Mouse (Mus musculus) MEL (cell line): ENCODE data around the gene Gm43720. TPM values are rescaled to one million over a fixed set of nuclear protein-coding genes. Genes with fewer than 3 reads are reported as not detected.

Source experiments
- DNase-seq: peaks from one replicate; pipeline ENCODE4 v3.0.0; 2011; ENCODE audit warnings: low read depth, low spot score
- H3K27ac ChIP-seq: 2 replicates; pipeline ENCODE4 v1.5.1; 2012; ENCODE audit warnings: low read depth, mild to moderate bottlenecking, control low read depth, low read length, moderate library complexity; ENCODE audit not compliant: control insufficient read depth
- H3K27me3 ChIP-seq, 2 experiments: fragments of 150-350 bp in 1 of 2; sonication (generic) in 1 of 2; 2 replicates each; pipeline ENCODE4 v1.6.1; 2012; ENCODE audit warnings: low read length in 2 of 2, mild to moderate bottlenecking in 2 of 2, improper control_type of control experiment in 1 of 2, moderate library complexity in 1 of 2; ENCODE audit not compliant: insufficient read depth in 2 of 2, control insufficient read depth in 1 of 2
- H3K36me3 ChIP-seq, 2 experiments: 2 replicates each; pipeline ENCODE4 v1.6.1; 2012 to 2014; ENCODE audit warnings: low read length in 2 of 2, improper control_type of control experiment in 1 of 2, inconsistent platforms in 1 of 2, mild to moderate bottlenecking in 1 of 2; ENCODE audit not compliant: insufficient read depth in 2 of 2, control insufficient read depth in 1 of 2
- H3K4me1 ChIP-seq, 2 experiments: fragments of 150-350 bp in 1 of 2; sonication (generic) in 1 of 2; 2 replicates each; pipeline ENCODE4 v1.6.1; 2012; ENCODE audit warnings: low read length in 2 of 2, improper control_type of control experiment in 1 of 2, mild to moderate bottlenecking in 1 of 2; ENCODE audit not compliant: insufficient read depth in 2 of 2, control insufficient read depth in 1 of 2
- H3K4me3 ChIP-seq, 2 experiments: fragments of 150-350 bp in 1 of 2; sonication (generic) in 1 of 2; 2 replicates each; pipeline ENCODE4 v1.5.1; 2012; ENCODE audit warnings: low read depth in 2 of 2, low read length in 2 of 2, mild to moderate bottlenecking in 2 of 2, moderate library complexity in 2 of 2, control low read depth in 1 of 2, improper control_type of control experiment in 1 of 2; ENCODE audit not compliant: control insufficient read depth in 1 of 2, insufficient read depth in 1 of 2
- H3K79me2 ChIP-seq: 2 replicates; pipeline ENCODE4 v1.6.1; 2012; ENCODE audit warnings: mild to moderate bottlenecking, low read length, moderate library complexity; ENCODE audit not compliant: control insufficient read depth, poor library complexity, insufficient read depth
- H3K9ac ChIP-seq: 2 replicates; pipeline ENCODE4 v1.6.1; 2012; ENCODE audit warnings: low read depth, mild to moderate bottlenecking, control low read depth, low read length, moderate library complexity; ENCODE audit not compliant: control insufficient read depth, poor library complexity, severe bottlenecking
- H3K9me3 ChIP-seq: fragments of 150-350 bp; sonication (generic); replicated peaks from 2 replicates; pipeline ENCODE4 v1.6.1; 2012; ENCODE audit warnings: mild to moderate bottlenecking, low read length, improper control_type of control experiment, moderate library complexity; ENCODE audit not compliant: insufficient read depth
- BHLHE40 ChIP-seq: IDR thresholded peaks from 2 replicates; pipeline ENCODE4 v1.6.1; 2012; ENCODE audit warnings: low read depth, mild to moderate bottlenecking, inconsistent platforms, low read length, improper control_type of control experiment, borderline replicate concordance
- CHD1 ChIP-seq: IDR thresholded peaks from 2 replicates; pipeline ENCODE4 v1.6.1; 2012; ENCODE audit warnings: low read depth, mild to moderate bottlenecking, inconsistent platforms, low read length, improper control_type of control experiment
- E2F4 ChIP-seq: IDR thresholded peaks from 2 replicates; pipeline ENCODE4 v1.6.1; 2011; ENCODE audit warnings: low read depth, low read length, improper control_type of control experiment, borderline replicate concordance
- ELF1 ChIP-seq: IDR thresholded peaks from 2 replicates; pipeline ENCODE4 v1.6.1; 2014; ENCODE audit warnings: low read depth, mild to moderate bottlenecking, inconsistent platforms, low read length, improper control_type of control experiment, moderate library complexity
- EP300 ChIP-seq, 2 experiments: IDR thresholded peaks; 2 replicates each; pipeline ENCODE4 v1.6.1; 2011; ENCODE audit warnings: improper control_type of control experiment in 2 of 2, low read length in 2 of 2, low read depth in 1 of 2, mild to moderate bottlenecking in 1 of 2
- ETS1 ChIP-seq: IDR thresholded peaks from 2 replicates; pipeline ENCODE4 v1.6.1; 2012; ENCODE audit warnings: low read depth, mild to moderate bottlenecking, inconsistent platforms, low read length, improper control_type of control experiment, moderate library complexity
- GABPA ChIP-seq: IDR thresholded peaks from 2 replicates; pipeline ENCODE4 v1.6.1; 2012; ENCODE audit warnings: low read depth, mild to moderate bottlenecking, inconsistent platforms, low read length, improper control_type of control experiment, moderate library complexity
- HCFC1 ChIP-seq: IDR thresholded peaks from 2 replicates; pipeline ENCODE4 v1.6.1; 2012; ENCODE audit warnings: low read depth, mild to moderate bottlenecking, inconsistent platforms, low read length, improper control_type of control experiment, moderate library complexity
- KAT2A ChIP-seq: conservative IDR thresholded peaks from 2 replicates; pipeline ENCODE4 v1.6.1; 2012; ENCODE audit warnings: low read depth, low read length, improper control_type of control experiment, inconsistent platforms
- MAZ ChIP-seq: IDR thresholded peaks from 2 replicates; pipeline ENCODE4 v1.6.1; 2012; ENCODE audit warnings: low read depth, mild to moderate bottlenecking, inconsistent platforms, low read length, improper control_type of control experiment
- MXI1 ChIP-seq: IDR thresholded peaks from 2 replicates; pipeline ENCODE4 v1.6.1; 2011; ENCODE audit warnings: mild to moderate bottlenecking, low read depth, low read length, improper control_type of control experiment
- NELFE ChIP-seq: IDR thresholded peaks from 2 replicates; pipeline ENCODE4 v1.6.1; 2011; ENCODE audit warnings: low read depth, low read length, improper control_type of control experiment
- NRF1 ChIP-seq: IDR thresholded peaks from 2 replicates; pipeline ENCODE4 v1.6.1; 2014; ENCODE audit warnings: low read depth, mild to moderate bottlenecking, inconsistent platforms, low read length, improper control_type of control experiment, moderate library complexity; ENCODE audit not compliant: poor library complexity, insufficient read depth, severe bottlenecking
- POLR2A ChIP-seq, 2 experiments: IDR thresholded peaks; 2 replicates each; pipeline ENCODE4 v1.6.1; 2011 to 2012; ENCODE audit warnings: low read length in 2 of 2, mild to moderate bottlenecking in 2 of 2, control low read depth in 1 of 2, improper control_type of control experiment in 1 of 2, low read depth in 1 of 2, moderate library complexity in 1 of 2; ENCODE audit not compliant: control insufficient read depth in 1 of 2, insufficient read depth in 1 of 2, poor library complexity in 1 of 2
- POLR2AphosphoS2 ChIP-seq: IDR thresholded peaks from 2 replicates; pipeline ENCODE4 v1.6.1; 2011; ENCODE audit warnings: low read length, improper control_type of control experiment
- RCOR1 ChIP-seq: IDR thresholded peaks from 2 replicates; pipeline ENCODE4 v1.6.1; 2012; ENCODE audit warnings: low read depth, mild to moderate bottlenecking, inconsistent platforms, low read length, improper control_type of control experiment
- SIN3A ChIP-seq: IDR thresholded peaks from 2 replicates; pipeline ENCODE4 v1.6.1; 2012; ENCODE audit warnings: low read length, improper control_type of control experiment, inconsistent platforms
- SMC3 ChIP-seq: IDR thresholded peaks from 2 replicates; pipeline ENCODE4 v1.6.1; 2011; ENCODE audit warnings: low read depth, low read length, improper control_type of control experiment
- TAL1 ChIP-seq: IDR thresholded peaks from 2 replicates; pipeline ENCODE4 v1.6.1; 2012; ENCODE audit warnings: mild to moderate bottlenecking, inconsistent platforms, low read length, moderate library complexity, mixed read lengths
- TBP ChIP-seq: IDR thresholded peaks from 2 replicates; pipeline ENCODE4 v1.8.0; 2011; ENCODE audit warnings: low read depth, low read length, improper control_type of control experiment
- TCF12 ChIP-seq: IDR thresholded peaks from 2 replicates; pipeline ENCODE4 v1.6.1; 2014; ENCODE audit warnings: low read depth, mild to moderate bottlenecking, inconsistent platforms, low read length, improper control_type of control experiment, moderate library complexity
- UBTF ChIP-seq: IDR thresholded peaks from 2 replicates; pipeline ENCODE4 v1.6.1; 2012; ENCODE audit warnings: low read depth, mild to moderate bottlenecking, inconsistent platforms, low read length, improper control_type of control experiment, moderate library complexity, borderline replicate concordance; ENCODE audit not compliant: insufficient read depth
- USF1 ChIP-seq: IDR thresholded peaks from 2 replicates; pipeline ENCODE4 v1.6.1; 2014; ENCODE audit warnings: low read depth, mild to moderate bottlenecking, inconsistent platforms, low read length, improper control_type of control experiment, moderate library complexity
- USF2 ChIP-seq, 2 experiments: IDR thresholded peaks; 2 replicates each; pipeline ENCODE4 v1.6.1; 2011 to 2012; ENCODE audit warnings: improper control_type of control experiment in 2 of 2, low read length in 2 of 2, borderline replicate concordance in 1 of 2, inconsistent platforms in 1 of 2, low read depth in 1 of 2, mild to moderate bottlenecking in 1 of 2; ENCODE audit not compliant: insufficient read depth in 1 of 2
- ZC3H11A ChIP-seq: IDR thresholded peaks from 2 replicates; pipeline ENCODE4 v1.6.1; 2012; ENCODE audit warnings: low read depth, mild to moderate bottlenecking, inconsistent platforms, low read length, improper control_type of control experiment
- ZMIZ1 ChIP-seq: IDR thresholded peaks from 2 replicates; pipeline ENCODE4 v1.6.1; 2012; ENCODE audit warnings: low read depth, mild to moderate bottlenecking, inconsistent platforms, low read length, improper control_type of control experiment, moderate library complexity
- ZNF384 ChIP-seq: IDR thresholded peaks from 2 replicates; pipeline ENCODE4 v1.6.1; 2012; ENCODE audit warnings: low read depth, mild to moderate bottlenecking, inconsistent platforms, low read length, improper control_type of control experiment
- polyA plus RNA-seq, 2 experiments: library from polyadenylated mRNA; stranded (reverse) in 1 of 2; unstranded in 1 of 2; fragments of >175 nt in 1 of 2; fragments of >200 nt in 1 of 2; gene quantifications; 2 replicates each; pipeline versions ENCODE4 v1.2.1 to v1.2.4; 2012; ENCODE audit warnings: low replicate concordance in 2 of 2, low read depth in 1 of 2; ENCODE audit not compliant: insufficient read length in 2 of 2, insufficient read depth in 1 of 2, missing spikeins in 1 of 2
- total RNA-seq: library from RNA; depleted of rRNA; stranded (reverse); fragments of 300-350 nt; gene quantifications from 2 replicates; pipeline ENCODE4 v1.2.3, GENCODE M21; 2012

Gm43720 gene
- total and polyA plus RNA-seq, 3 experiments = not detected

DNA sequence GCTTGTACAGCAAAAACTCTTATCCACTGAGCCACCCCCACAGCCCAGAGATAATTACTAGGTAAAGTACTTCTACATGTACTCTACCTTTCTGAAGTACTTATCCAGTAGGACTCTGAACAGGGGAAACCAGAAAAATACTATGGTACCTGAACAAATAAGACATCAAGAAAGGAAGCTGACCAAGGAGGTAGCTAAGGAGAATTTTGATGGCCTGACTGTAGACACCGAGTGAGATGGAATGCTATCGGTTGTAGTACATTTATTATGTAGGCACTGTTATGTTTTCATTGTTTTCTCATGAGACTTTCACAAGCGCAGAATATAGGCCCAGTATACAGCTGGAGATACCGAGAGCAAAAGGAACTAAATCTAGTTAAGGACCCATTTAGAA, 22.2 kb downstream of the Gm43720 start:
- peaks cover 30% of the 10 kb centered on the region for H3K79me2 ChIP-seq
- H3K4me3 ChIP-seq = no peak overlapping the region
- H3K27me3 ChIP-seq = no peaks in the 10 kb centered on the region; a peak in 1 of 4 replicates
- H3K9me3 ChIP-seq = no peaks in the 10 kb centered on the region
- peaks cover 12 to 68% of the 10 kb centered on the region in 2 experiments for H3K4me1 ChIP-seq
- TF ChIP-seq USF1 = no peak
- TF ChIP-seq EP300 (IDR thresholded peaks at IDR 0.05; ENCODE audit: low read depth in 1 of 2, low read length in 2 of 2) = peak in 1 of 2 experiments; percentile 21; a peak in 1 of 4 replicates
- peak; percentile 60 for TF ChIP-seq POLR2AphosphoS2
- no peak for TF ChIP-seq NELFE
- no peak; a peak in 1 of 4 replicates for TF ChIP-seq POLR2A (IDR thresholded peaks at IDR 0.05; ENCODE audit: control insufficient read depth in 1 of 2, insufficient read depth in 1 of 2, low read depth in 1 of 2, low read length in 2 of 2, poor library complexity in 1 of 2)
- TF ChIP-seq RCOR1 = 0 out of 2 replicates have a peak, but pooled peaks have one; percentile 39
- TF ChIP-seq NRF1 = no peak
- no peak for TF ChIP-seq E2F4
- TF ChIP-seq ZMIZ1 = peak; percentile 61; the same call in 1 of the 2 replicates
- no peak for TF ChIP-seq UBTF
- no peak for TF ChIP-seq ZC3H11A
- TF ChIP-seq CHD1 = peak; percentile 54; the same call in 1 of the 2 replicates
- peak; percentile 26 for DNase-seq
- H3K36me3 ChIP-seq = peaks cover 3 to 61% of the 10 kb centered on the region in 2 experiments; a peak in 3 of 4 replicates
- H3K9ac ChIP-seq = peak overlapping the region; percentile 1; the same call in 1 of the 2 replicates
- H3K27ac ChIP-seq = peak overlapping the region; percentile 73

DNA sequence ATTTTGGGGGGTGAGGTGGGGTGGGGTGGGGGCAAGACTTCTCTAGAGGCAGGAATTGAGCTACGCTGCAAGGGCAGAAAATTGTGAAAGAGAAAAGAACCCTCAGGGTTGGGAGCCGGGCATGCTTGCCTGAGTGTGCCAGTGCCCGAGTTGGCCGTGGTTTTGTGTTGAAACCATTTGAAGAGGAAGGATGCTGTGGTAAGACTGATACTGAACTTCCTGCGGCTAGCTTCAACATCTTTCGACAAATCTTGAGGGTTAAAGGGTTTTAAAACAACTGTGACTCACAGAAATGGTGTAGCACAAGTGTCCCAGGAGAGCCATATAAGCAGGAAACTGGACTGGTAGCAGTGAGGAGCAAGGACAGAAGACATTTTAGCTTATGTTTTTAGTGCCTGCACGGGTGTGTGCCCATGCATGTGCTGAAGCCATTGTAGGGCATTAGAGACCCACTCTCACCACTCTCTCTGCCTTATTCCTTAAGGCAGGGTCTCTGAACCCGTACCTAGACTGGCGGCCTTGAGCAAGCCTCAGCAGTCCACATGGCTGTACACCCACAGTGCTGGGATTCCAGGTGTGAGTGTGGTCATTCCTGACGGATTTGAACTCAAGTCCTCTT, 22.7 kb downstream of the Gm43720 start:
- H3K36me3 ChIP-seq = peaks cover 3 to 61% of the 10 kb centered on the region in 2 experiments; a peak in 3 of 4 replicates
- H3K79me2 ChIP-seq = peaks cover 25% of the 10 kb centered on the region
- H3K27me3 ChIP-seq = no peaks in the 10 kb centered on the region; a peak in 1 of 4 replicates
- H3K9ac ChIP-seq = peak overlapping the region; percentile 1; the same call in 1 of the 2 replicates
- peak; percentile 73 for DNase-seq
- no peak overlapping the region for H3K4me3 ChIP-seq
- peak overlapping the region; percentile 73 for H3K27ac ChIP-seq
- H3K4me1 ChIP-seq = peaks cover 12 to 63% of the 10 kb centered on the region in 2 experiments
- H3K9me3 ChIP-seq = no peaks in the 10 kb centered on the region
- TF ChIP-seq KAT2A (no peak), USF2 (IDR thresholded peaks at IDR 0.05; ENCODE audit: borderline replicate concordance in 1 of 2, insufficient read depth in 1 of 2, low read depth in 1 of 2, low read length in 2 of 2) (no peak), TBP (peak; percentile 52; the same call in 1 of the 2 replicates), HCFC1 (no peak), MAZ (no peak), POLR2A (IDR thresholded peaks at IDR 0.05; ENCODE audit: control insufficient read depth in 1 of 2, insufficient read depth in 1 of 2, low read depth in 1 of 2, low read length in 2 of 2, poor library complexity in 1 of 2) (peak in 1 of 2 experiments; percentile 38; a peak in 2 of 4 replicates), SIN3A (no peak; the same call in 1 of the 2 replicates), ZNF384 (no peak), GABPA (no peak), ETS1 (peak; percentile 42; the same call in 1 of the 2 replicates), CHD1 (peak; percentile 81; the same call in 1 of the 2 replicates), POLR2AphosphoS2 (no peak; the same call in 1 of the 2 replicates), ELF1 (no peak), TCF12 (no peak), TAL1 (no peak; the same call in 1 of the 2 replicates), ZMIZ1 (no peak), NRF1 (no peak), MXI1 (0 out of 2 replicates have a peak, but pooled peaks have one; percentile 16), BHLHE40 (no peak), UBTF (no peak), RCOR1 (peak; percentile 57), SMC3 (no peak), E2F4 (no peak)
